Comparison of ENCODE assay signal across 11 mouse cellular contexts in genomic region chr9:31254697-31255004, GRCm38 (mm10). TPM values are rescaled to one million over a fixed set of nuclear protein-coding genes. Genes with fewer than 3 reads are reported as not detected.
DNase-seq lines count a peak whose midpoint lies in the region; ATAC-seq and TF ChIP-seq lines count a peak whose summit lies in the region.
"Had no signal": no experiment of that assay in that cellular context is flagged by ENCODE, and none has a peak within 500 bp of the region (broad histone marks: within the 10 kb centered on the region; RNA-seq: fewer than 3 reads in every experiment).

No protein-coding gene starts in this region.

- TF ChIP-seq EP300 in ES-Bruce4 (IDR thresholded peaks at IDR 0.05; ENCODE audit: insufficient read depth, low read depth, low read length): no peak

- peak overlapping the region; percentile 99 for H3K27ac ChIP-seq in ES-Bruce4 (ENCODE audit: insufficient read depth, low read length)
- H3K27ac ChIP-seq: lung, embryonic 15.5 days had no signal

- H3K4me1 ChIP-seq in ES-Bruce4 (ENCODE audit: control insufficient read depth, insufficient read depth, low read length): peaks cover 1% of the 10 kb centered on the region

- H3K9ac ChIP-seq in ES-Bruce4 (ENCODE audit: low read depth, poor library complexity, severe bottlenecking): no peak overlapping the region; the same call in 1 of the 2 replicates
- H3K9ac ChIP-seq: forebrain, postnatal 0 days; lung, embryonic 15.5 days had no signal

- H3K27me3 ChIP-seq in ES-Bruce4 (ENCODE audit: control insufficient read depth, insufficient read depth, low read length, poor library complexity, severe bottlenecking): no peaks in the 10 kb centered on the region
- H3K27me3 ChIP-seq: lung, embryonic 15.5 days had no signal

- ATAC-seq in granulocyte monocyte progenitor cell, adult 5-6 weeks (replicated peaks; ENCODE audit: poor library complexity, severe bottlenecking): peak; percentile 48
- ATAC-seq in megakaryocyte progenitor cell, adult 5-6 weeks (replicated peaks; ENCODE audit: poor library complexity): peak; percentile 80
- ATAC-seq: forebrain, postnatal 0 days had no signal

- H3K36me3 ChIP-seq in ES-Bruce4 (ENCODE audit: control insufficient read depth, insufficient read depth, low read length, poor library complexity, severe bottlenecking): no peaks in the 10 kb centered on the region
- H3K36me3 ChIP-seq: lung, embryonic 15.5 days had no signal

- peak; percentile 77 for DNase-seq in CD4-positive, CD25-positive, alpha-beta regulatory T cell, adult 2 months (ENCODE audit: low read depth, low spot score)
- no peak for DNase-seq in ovary, postnatal 14 days (ENCODE audit: low spot score)
- no peak for DNase-seq in kidney, postnatal 25 days
- no peak for DNase-seq in adrenal gland, postnatal 4 days (ENCODE audit: low spot score in 2 of 2)
- DNase-seq: cerebellum, adult 11 months; forebrain, postnatal 0 days; kidney, adult 18-20 months had no signal

- TF ChIP-seq POLR2A in ES-Bruce4 (IDR thresholded peaks at IDR 0.05; ENCODE audit: insufficient read depth, low read length): no peak

- no peak overlapping the region for H3K4me3 ChIP-seq in ES-Bruce4 (ENCODE audit: low read depth, low read length)
- H3K4me3 ChIP-seq: lung, embryonic 15.5 days had no signal

- no peak for TF ChIP-seq CTCF in ES-Bruce4 (IDR thresholded peaks at IDR 0.05; ENCODE audit: low read depth, low read length)

- H3K9me3 ChIP-seq in ES-Bruce4 (replicated peaks; ENCODE audit: control insufficient read depth, insufficient read depth, low read length, poor library complexity, severe bottlenecking): no peaks in the 10 kb centered on the region
- H3K9me3 ChIP-seq: lung, embryonic 15.5 days had no signal

RNA-seq across cellular contexts. Expression of gene Prdm10, which starts 25.7 kb away (rescaled TPM):
- polyA plus RNA-seq in ES-Bruce4 (2011; ENCODE audit: insufficient read depth, insufficient read length, low read depth, missing spikeins): 18.0 and 20.7 TPM in 2 replicates
- total RNA-seq in granulocyte monocyte progenitor cell, adult 5-6 weeks (2014; fragmentation: Nextera tagmentation): 12.4 and 14.1 TPM in 2 replicates
- total RNA-seq in granulocyte monocyte progenitor cell, adult 5-6 weeks (2017): 6.4 and 7.3 TPM in 2 replicates
- 8.9 and 11.7 TPM in 2 replicates for total RNA-seq in megakaryocyte progenitor cell, adult 5-6 weeks (2015)
- total RNA-seq in megakaryocyte progenitor cell, adult 5-6 weeks (2017): 9.2 and 10.6 TPM in 2 replicates
- total RNA-seq in adrenal gland, postnatal 4 days (2021): 1 to 10 TPM; 9.0 to 9.3 TPM

RNA-seq across cellular contexts. Expression of gene Aplp2, which starts 43.0 kb away (rescaled TPM):
- polyA plus RNA-seq in ES-Bruce4 (2011; ENCODE audit: insufficient read depth, insufficient read length, low read depth, missing spikeins): 307 and 317 TPM in 2 replicates
- total RNA-seq in granulocyte monocyte progenitor cell, adult 5-6 weeks (2014; fragmentation: Nextera tagmentation): 28.1 and 32.6 TPM in 2 replicates
- 34.1 and 34.9 TPM in 2 replicates for total RNA-seq in granulocyte monocyte progenitor cell, adult 5-6 weeks (2017)
- 31.2 and 54.0 TPM in 2 replicates for total RNA-seq in megakaryocyte progenitor cell, adult 5-6 weeks (2015)
- 36.9 and 71.1 TPM in 2 replicates for total RNA-seq in megakaryocyte progenitor cell, adult 5-6 weeks (2017)
- total RNA-seq in adrenal gland, postnatal 4 days (2021): 100 to 1,000 TPM; 518 to 550 TPM

Comparison
In these comparisons a context has a peak if more than half of its experiments do, and no peak if none do; other contexts are left out.
1. RNA of gene Aplp2, which starts 43.0 kb away (total RNA-seq): 518 to 550 TPM in adrenal gland, postnatal 4 days; 31.2 to 71.1 TPM in megakaryocyte progenitor cell, adult 5-6 weeks and 28.1 to 34.9 TPM in granulocyte monocyte progenitor cell, adult 5-6 weeks; every median in the first group is over 4 times any median in the second.